Mouse (Mus musculus) liver, postnatal 0 days (tissue): Measurements from ENCODE around the gene Mum1.
"Not testable (repeated sequence)": the region's sequence is repeated elsewhere in the genome, so short reads cannot be mapped to it uniquely, and the experiment has no call there.

Experiments used
- CTCF ChIP-seq: sonication (generic); IDR thresholded peaks from 2 replicates; pipeline ENCODE4 v1.5.1; 2016; ENCODE audit warnings: antibody characterized with exemption, low read depth
- EP300 ChIP-seq: IDR thresholded peaks from 2 replicates; pipeline ENCODE4 v1.6.1; 2016; ENCODE audit warnings: antibody characterized with exemption, low read depth, mild to moderate bottlenecking

GRCm38 (mm10) chr10:80211547-80212103 is 14.6 kb upstream of the Mum1 start:
- TF ChIP-seq EP300, CTCF: not testable (repeated sequence)
